Mouse (Mus musculus) left cerebral cortex, adult 18-20 months (tissue): ENCODE data around the gene Calm3. TPM values are rescaled to one million over a fixed set of nuclear protein-coding genes. Genes with fewer than 3 reads are reported as not detected.
A peak's percentile ranks its signal among the peaks of the same experiment; 100 is the strongest.

Experiments used
- DNase-seq, 2 experiments: peaks; one replicate each; pipeline ENCODE4 v3.0.0; 2021 to 2022; ENCODE audit warnings: low spot score in 2 of 2, mixed read lengths in 1 of 2
- total RNA-seq, 2 experiments: library from RNA; stranded (reverse); gene quantifications; 2 replicates each; pipeline ENCODE4 v1.2.3; 2021

Calm3 gene
- total RNA-seq, 2 experiments from 2014 or later = 1,746 to 1,798 TPM

GRCm38 (mm10) chr7:16893612-16894011 is 30.3 kb downstream of the Calm3 start:
- DNase-seq = no peak

- no peak for DNase-seq
Observed at GRCm38 (mm10) chr7:16892352-16892730, 31.6 kb downstream of the Calm3 start.

DNA sequence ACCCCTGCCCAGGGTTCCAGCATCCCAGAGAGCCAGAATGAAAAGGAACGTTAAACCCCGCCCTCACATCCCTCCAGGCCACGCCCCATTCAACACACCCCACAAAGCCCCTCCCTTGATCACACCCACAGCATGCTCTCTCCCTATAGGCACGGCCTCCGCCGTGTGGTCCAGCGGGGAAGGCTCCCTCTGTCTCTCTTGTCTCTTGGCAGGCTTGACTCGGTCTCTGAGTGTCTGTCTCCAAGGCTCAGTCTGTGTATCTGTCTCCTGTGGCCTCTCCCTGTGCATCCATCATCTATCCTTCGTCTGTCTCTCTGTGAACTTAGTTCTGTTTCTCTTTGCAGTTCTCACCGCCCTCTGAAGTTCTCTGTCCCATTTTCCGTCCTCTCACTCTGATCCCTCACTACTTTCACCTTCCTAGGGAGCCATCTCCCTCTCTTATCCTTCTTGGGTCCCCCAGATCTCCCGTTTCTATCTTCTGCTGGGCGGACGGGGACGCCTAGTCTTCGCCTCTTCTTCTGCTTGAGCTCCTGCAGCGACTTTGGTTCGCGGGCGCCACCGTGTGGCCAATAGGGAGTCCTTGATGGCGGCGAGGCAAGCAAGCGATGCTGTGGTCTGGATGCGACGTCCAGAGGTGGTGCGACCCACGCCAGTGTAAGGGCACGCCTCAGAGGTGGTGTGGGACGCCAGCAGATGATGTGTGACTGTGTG is 32.1 kb downstream of the Calm3 start, which contains the start of gene Gng8:
Gng8 (plus strand) TSS at position 146 of the 711 bp plus-strand sequence.
- peak; percentile 89 to 90 for DNase-seq

GRCm38 (mm10) chr7:16890944-16891343 is 33.0 kb downstream of the Calm3 start:
- DNase-seq = no peak

DNA sequence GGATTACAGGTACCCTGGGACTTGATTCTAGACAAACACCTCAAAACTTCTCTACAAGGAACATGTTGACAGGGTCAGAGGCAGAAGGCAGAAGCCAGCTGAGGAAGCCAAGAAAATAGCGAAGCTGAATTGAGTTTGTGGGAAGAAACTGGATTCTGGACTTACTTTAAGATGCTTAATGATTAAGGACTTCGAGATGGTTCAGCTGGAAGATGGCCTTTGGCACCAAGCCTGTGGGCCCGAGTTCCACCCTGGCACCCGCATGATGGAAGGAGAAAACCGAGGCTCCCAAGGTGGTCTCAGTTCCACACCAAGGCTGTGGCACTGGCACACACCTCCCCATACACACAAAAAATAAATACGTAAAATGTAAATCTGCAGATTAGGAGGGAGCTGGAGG is 33.4 kb downstream of the Calm3 start:
- no peak for DNase-seq

DNA sequence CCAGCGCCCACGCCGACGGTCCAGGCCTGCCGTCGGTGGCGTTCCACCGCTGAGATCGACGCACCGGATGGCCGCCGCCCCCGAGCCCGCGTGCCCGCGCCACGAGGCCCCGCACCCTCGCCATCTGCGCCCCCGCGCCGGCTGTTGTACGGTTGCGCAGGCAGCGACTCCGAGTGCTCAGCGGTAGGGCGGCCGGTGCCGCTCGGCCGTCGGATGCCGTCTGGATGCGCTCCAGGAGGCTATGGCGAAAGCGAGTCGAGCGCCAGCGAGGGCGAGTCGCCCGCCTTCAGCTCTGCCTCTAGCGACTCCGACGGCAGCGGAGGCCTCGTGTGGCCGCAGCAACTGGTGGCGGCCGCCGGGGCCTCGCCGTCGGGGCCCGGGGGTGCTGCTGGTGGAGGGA is 38.0 kb downstream of the Calm3 start:
- DNase-seq = no peak

DNA sequence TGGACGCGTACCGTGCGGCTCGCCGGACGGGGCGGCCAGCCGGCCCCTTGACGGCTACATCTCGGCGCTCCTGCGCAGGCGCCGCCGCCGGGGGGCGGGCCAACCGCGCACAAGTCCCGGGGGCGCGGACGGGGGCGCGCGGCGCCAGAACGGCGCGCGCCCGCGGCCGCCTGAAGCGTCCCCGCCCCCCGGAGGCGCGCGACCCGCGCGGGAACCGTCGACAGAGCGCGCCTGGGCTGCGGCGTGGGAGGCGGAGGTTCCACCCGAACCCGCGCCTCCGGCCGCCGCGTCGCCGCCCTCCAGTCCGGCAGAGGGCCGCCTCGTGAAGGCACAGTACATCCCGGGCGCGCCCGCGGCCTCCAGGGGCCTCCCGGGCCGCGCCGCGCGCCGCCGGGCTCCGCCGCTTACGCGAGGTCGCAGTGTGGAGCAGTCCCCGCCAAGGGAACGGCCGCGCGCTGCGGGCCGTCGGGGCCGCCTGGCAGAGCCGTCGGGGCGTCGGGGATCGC is 38.6 kb downstream of the Calm3 start:
- DNase-seq = no peak

DNA sequence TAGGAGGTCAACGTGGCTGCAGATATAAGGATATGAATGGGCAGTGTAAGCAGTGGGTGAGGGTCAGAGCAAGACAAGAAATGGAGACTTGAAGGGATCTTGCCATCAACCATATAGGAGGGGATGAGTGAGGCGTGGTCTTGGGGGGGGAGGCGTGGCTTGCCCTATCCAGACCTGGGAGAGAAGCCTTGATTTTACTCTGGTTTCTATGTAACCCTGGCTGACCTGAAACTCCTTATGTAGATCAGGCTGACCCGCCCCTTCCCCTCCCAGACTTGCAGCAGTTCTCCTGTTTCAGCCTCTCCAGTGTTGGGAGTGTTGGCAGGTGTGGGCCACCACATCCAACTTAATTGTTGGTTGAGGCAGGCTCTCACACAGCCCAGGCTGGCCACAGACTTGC is 39.6 kb downstream of the Calm3 start:
- no peak for DNase-seq

DNA sequence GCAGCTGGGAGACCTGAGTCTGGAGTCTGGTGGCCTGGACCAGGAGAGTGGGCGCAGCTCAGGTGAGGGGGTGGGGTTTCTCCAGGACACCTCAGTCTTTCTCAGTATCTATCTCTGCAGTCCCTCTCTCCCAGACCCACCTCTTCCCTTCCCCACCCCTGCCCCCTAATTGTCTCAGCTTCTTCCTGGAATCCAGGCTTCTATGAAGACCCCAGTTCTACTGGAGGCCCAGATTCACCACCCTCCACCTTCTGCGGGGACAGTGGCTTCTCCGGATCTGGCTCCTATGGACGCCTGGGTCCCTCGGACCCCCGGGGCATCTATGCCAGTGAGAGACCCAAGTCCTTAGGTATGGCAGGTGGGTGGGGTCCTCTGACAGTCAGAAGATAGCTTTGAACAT is 40.8 kb downstream of the Calm3 start:
- DNase-seq = no peak

DNA sequence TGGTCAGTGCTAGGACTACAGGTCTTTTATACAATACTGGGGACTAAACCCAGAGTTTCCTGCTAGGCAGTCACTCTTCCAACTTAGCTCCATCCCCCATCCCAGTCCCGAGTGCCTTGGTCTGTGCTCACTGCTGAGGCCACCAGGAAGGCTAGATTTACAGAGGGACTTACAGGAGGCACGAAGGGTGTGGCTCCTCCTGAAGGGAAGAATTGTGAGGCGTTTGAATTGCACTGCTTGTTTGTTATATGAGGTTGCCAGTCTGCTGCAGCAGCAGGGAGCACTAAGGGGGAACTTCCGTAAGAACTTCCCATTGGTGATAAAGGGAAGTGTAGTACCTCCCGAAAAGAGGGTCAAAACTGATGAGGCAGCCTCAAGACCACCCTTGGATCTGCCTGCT is 43.3 kb downstream of the Calm3 start:
- no peak for DNase-seq

DNA sequence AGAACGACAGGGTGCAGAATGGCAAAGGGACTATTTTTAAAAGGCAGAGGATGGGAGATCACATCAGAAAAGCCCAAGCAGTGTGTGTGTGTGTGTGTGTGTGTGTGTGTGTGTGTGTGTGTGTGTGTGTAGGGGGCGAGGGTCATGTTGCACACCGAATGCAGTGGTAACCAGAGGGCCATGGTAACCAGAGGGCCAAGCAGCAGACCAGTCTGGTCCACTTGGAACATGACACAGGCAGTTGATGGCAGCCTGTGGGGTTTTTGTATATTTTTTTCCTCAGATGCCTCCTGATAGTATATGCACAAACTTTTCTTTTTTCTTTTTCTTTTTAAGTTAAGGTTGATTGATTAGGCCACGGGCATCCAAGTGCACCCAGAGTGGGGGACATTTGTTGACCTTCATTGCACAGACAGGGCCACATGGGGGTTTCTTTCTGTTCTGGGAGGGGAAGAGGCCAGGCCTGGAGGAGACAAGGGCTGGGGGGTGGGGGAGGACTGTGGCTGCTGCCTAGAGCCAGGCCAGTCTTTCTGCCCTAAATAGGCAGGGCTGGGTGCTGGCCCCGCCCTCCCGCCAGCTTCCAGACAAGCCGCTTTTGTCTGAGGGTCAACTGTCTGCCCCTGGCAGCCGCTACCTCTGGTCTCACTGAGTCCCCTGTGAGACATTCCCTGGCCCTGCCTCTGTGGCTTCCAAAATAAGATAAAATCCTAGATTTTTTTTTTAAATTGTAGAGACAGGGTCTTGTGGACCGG is 43.9 kb downstream of the Calm3 start:
- peak in 1 of 2 experiments; percentile 25 for DNase-seq

DNA sequence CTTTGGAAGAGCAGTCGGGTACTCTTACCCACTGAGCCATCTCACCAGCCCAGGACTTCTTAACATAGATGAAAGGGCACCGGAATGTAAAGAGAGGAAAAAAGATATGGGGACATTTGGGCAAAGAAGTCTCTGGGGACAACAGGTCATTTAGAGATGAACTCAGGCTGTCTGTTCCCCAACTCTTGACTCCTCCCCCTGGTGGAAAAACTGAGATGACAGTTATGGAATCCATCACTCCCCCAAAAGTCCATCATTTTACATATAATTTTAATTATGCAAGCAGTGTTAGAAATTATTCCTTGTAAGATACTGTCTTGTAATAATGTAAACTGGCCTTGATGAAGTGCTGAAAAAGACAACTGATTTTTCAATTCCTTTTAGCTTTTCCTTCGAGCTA is 46.2 kb downstream of the Calm3 start:
- no peak for DNase-seq

GRCm38 (mm10) chr7:16876608-16877007 is 47.3 kb downstream of the Calm3 start:
- DNase-seq = peak in 1 of 2 experiments; percentile 24

- no peak for DNase-seq
Observed at GRCm38 (mm10) chr7:16876006-16876405, 47.9 kb downstream of the Calm3 start.

DNA sequence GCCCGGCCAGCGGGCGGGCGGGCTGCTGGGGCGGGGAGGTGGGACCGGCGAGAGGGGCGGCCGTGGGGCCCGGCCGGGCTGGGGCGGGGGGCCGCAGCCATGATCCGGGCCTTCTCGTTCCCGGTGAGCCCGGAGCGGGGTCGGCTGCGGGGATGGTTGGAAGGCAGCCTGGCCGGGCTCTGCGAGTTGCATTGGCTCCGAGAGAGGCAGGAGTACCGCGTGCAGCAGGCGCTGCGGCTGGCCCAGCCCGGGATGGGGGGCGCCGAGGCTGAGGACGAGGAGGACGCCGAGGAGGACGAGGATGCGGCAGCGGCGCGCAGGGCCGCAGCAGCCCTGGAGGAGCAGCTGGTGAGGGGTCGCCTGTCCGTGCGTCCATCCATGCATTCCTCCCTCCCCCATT is 48.6 kb downstream of the Calm3 start:
- DNase-seq = no peak

- no peak for DNase-seq
Observed at GRCm38 (mm10) chr7:16875310-16875325, 48.8 kb downstream of the Calm3 start, which contains the start of gene Dact3. Gene Dact3, plus strand, starts transcription at chr7:16875317.

- peak; percentile 99 to 100 for DNase-seq
Observed at GRCm38 (mm10) chr7:16874756-16875309, 49.1 kb downstream of the Calm3 start.

GRCm38 (mm10) chr7:16874190-16874589 is 49.7 kb downstream of the Calm3 start:
- DNase-seq = peak; percentile 78 to 80

DNA sequence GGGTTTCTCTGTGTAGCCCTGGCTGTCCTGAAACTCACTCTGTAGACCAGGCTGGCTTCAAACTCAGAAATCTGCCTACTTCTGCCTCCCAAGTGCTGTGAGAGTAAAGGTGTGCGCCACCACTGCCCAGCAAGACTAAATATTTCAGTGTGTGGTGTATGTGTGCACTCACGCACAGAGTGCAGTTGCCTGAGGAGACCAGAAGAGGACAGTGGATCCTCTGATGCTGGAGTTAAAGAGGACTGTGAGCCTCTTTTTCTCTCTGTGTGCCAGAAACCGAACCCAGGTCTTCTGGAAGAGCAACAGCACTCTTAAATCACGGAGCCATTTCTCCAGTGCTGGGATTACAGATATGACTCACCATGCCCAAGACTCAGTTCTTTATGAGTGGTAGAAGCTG is 50.5 kb downstream of the Calm3 start:
- no peak for DNase-seq

DNA sequence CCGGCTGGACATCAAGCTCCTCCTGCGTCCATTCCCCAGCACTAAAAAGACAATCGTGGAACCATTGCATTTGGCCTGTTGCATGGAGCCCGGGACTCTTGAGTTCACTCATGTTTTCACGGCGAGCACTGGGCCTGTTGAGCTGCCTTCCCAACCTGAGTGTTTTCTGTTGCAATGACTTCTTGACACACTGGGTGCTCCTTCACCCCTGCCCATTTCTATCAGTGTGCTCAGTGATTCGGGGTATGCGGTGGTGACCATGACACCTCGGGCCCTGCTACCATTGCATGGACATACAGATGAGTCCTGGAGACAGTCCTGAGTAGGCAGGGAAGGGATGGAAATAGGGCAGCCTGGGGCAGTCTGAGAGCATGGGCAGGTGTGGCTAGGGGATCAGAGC is 51.4 kb downstream of the Calm3 start:
- no peak for DNase-seq

GRCm38 (mm10) chr7:16871600-16871999 is 52.3 kb downstream of the Calm3 start:
- DNase-seq = no peak

DNA sequence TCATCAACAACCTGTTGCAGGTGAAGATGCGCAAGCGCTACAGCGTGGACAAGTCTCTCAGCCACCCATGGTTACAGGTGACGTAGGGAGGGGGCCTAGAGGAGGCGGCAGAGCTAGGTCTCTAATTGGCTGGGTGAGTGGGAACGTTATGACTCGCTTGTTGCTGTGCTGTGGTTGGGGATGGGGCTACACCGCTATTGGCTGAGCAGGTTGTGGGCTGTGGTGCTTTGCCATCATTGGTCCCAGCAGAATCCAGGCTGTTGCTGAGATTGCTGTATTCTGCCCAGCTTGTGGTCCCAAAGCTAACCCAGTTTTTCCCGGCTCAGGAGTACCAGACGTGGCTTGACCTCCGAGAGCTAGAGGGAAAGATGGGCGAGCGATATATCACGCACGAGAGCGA is 54.4 kb downstream of the Calm3 start:
- peak; percentile 89 to 93 for DNase-seq

GRCm38 (mm10) chr7:16867488-16867887 is 56.4 kb downstream of the Calm3 start:
- DNase-seq = no peak
